Mouse (Mus musculus): ENCODE data around the gene Hhat. TPM values are rescaled to one million over a fixed set of nuclear protein-coding genes. Genes with fewer than 3 reads are reported as not detected.

Hhat gene
- polyA plus RNA-seq, 1 experiment from 2014 or later, result 5.6 TPM

DNA sequence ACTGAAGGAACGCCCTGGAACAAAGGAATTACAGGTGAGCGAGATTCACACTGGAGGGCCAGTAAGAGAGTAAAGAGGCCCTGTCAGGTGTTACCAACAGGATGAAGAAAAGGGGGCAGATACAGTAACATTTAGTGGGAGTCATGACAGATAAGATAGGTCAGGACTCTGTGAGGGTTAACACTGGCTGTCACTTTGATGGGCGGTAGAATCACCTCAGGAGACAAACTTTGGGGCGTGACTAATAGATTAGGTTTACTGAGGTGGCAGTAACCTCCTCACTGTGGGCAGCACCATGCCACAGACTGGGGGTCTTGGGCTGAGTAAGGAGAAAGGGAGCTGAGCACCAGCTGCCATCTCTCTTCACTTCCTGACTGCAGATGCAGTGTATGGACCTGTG, 121.0 kb downstream of the Hhat start:
- H3K27me3 ChIP-seq (ENCODE audit: control insufficient read depth, insufficient read depth, low read length), result no peaks in the 10 kb centered on the region
- no peak overlapping the region for H3K4me3 ChIP-seq (ENCODE audit: low read length)
- H3K9ac ChIP-seq (ENCODE audit: low read length), result no peak overlapping the region
- WGBS, result 76% methylated on average over 4 of the region's 4 CpGs
- H3K9me3 ChIP-seq (replicated peaks; ENCODE audit: control insufficient read depth, low read length), result no peaks in the 10 kb centered on the region
- no peaks in the 10 kb centered on the region for H3K36me3 ChIP-seq (ENCODE audit: control insufficient read depth, insufficient read depth)
- H3K27ac ChIP-seq (ENCODE audit: low read length), result no peak overlapping the region
- no peak overlapping the region for H3K4me2 ChIP-seq (ENCODE audit: low read depth, low read length)
- peaks cover 18% of the 10 kb centered on the region for H3K4me1 ChIP-seq (ENCODE audit: control insufficient read depth, insufficient read depth, low read length)
- ATAC-seq (replicated peaks; ENCODE audit: extremely low read depth, insufficient read depth, low FRiP score), result no peak

DNA sequence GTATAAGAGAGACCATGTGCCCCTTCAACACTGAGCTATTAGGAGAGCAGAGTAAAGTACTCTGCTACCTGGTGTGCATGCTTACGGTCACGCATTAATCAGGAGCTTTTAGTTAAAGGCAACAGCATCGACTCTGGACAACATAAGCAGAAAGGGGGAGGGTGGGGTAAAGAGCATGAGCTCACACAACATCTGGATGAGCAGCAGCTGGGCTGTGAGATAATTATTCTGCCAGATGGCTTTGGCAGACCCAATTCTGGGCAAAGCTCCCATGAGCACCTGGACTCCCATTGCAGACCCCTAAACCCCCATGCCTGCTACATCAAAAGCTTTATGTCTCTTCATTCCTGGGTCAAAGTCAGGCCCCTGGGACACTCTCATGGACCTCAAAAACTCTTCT, 121.8 kb downstream of the Hhat start:
- H3K36me3 ChIP-seq (ENCODE audit: control insufficient read depth, insufficient read depth), result no peaks in the 10 kb centered on the region
- no peaks in the 10 kb centered on the region for H3K9me3 ChIP-seq (replicated peaks; ENCODE audit: control insufficient read depth, low read length)
- peaks cover 18% of the 10 kb centered on the region for H3K4me1 ChIP-seq (ENCODE audit: control insufficient read depth, insufficient read depth, low read length)
- no peak overlapping the region for H3K4me3 ChIP-seq (ENCODE audit: low read length)
- no peak overlapping the region for H3K4me2 ChIP-seq (ENCODE audit: low read depth, low read length)
- WGBS, result 82% methylated on average over 3 of the region's 3 CpGs
- H3K27ac ChIP-seq (ENCODE audit: low read length), result no peak overlapping the region
- no peak overlapping the region for H3K9ac ChIP-seq (ENCODE audit: low read length)
- no peaks in the 10 kb centered on the region for H3K27me3 ChIP-seq (ENCODE audit: control insufficient read depth, insufficient read depth, low read length)
- ATAC-seq (replicated peaks; ENCODE audit: extremely low read depth, insufficient read depth, low FRiP score), result no peak

DNA sequence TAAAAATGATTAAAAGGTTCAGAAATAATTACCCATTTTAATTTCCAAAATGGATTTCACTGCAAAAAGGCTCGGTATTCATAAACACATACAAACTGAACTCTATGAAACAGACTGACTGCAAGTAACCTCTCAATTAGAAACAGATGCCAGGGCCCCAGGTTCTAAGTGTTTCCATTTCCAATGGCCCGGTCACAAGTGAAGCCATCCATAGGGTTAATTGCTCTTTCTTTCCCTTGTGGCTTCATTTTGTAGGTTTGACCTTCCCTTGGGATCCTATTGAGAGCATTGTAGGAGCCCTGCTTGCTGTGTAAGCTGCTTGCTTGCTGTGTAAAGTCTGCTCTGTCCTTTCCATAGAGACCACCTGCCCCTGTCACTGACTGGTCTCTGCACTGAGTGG, 123.7 kb downstream of the Hhat start:
- no peak for ATAC-seq (replicated peaks; ENCODE audit: extremely low read depth, insufficient read depth, low FRiP score)
- 81% methylated on average over 2 of the region's 2 CpGs for WGBS
- no peaks in the 10 kb centered on the region for H3K27me3 ChIP-seq (ENCODE audit: control insufficient read depth, insufficient read depth, low read length)
- H3K4me2 ChIP-seq (ENCODE audit: low read depth, low read length), result no peak overlapping the region
- H3K9ac ChIP-seq (ENCODE audit: low read length), result no peak overlapping the region
- no peak overlapping the region for H3K4me3 ChIP-seq (ENCODE audit: low read length)
- no peaks in the 10 kb centered on the region for H3K36me3 ChIP-seq (ENCODE audit: control insufficient read depth, insufficient read depth)
- H3K27ac ChIP-seq (ENCODE audit: low read length), result no peak overlapping the region
- H3K9me3 ChIP-seq (replicated peaks; ENCODE audit: control insufficient read depth, low read length), result no peaks in the 10 kb centered on the region
- peaks cover 18% of the 10 kb centered on the region for H3K4me1 ChIP-seq (ENCODE audit: control insufficient read depth, insufficient read depth, low read length)

DNA sequence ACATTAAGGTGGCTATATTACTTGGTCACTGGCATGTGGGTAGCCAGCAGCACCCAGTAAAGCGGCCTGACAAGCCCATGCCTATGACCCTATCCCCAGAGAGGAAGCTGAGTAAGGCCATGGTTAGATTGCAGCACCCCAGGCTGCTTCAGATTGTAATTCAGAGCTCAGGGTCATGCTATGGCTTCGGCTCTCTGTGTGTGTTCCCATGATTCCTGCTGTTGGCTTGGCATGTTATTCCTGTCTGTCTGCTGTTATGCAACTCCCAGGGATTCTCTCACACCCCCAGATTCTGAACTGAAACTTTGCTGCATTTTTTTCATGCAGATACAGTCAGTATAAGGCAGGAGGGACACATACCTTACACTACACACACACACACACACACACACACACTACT, 128.9 kb downstream of the Hhat start:
- no peaks in the 10 kb centered on the region for H3K9me3 ChIP-seq (replicated peaks; ENCODE audit: control insufficient read depth, low read length)
- ATAC-seq (replicated peaks; ENCODE audit: extremely low read depth, insufficient read depth, low FRiP score), result no peak
- no peak overlapping the region for H3K27ac ChIP-seq (ENCODE audit: low read length)
- WGBS, result 81% methylated on average over 2 of the region's 2 CpGs
- H3K36me3 ChIP-seq (ENCODE audit: control insufficient read depth, insufficient read depth), result no peaks in the 10 kb centered on the region
- H3K4me2 ChIP-seq (ENCODE audit: low read depth, low read length), result no peak overlapping the region
- no peak overlapping the region for H3K9ac ChIP-seq (ENCODE audit: low read length)
- no peaks in the 10 kb centered on the region for H3K27me3 ChIP-seq (ENCODE audit: control insufficient read depth, insufficient read depth, low read length)
- no peaks in the 10 kb centered on the region for H3K4me1 ChIP-seq (ENCODE audit: control insufficient read depth, insufficient read depth, low read length)
- H3K4me3 ChIP-seq (ENCODE audit: low read length), result no peak overlapping the region

GRCm38 (mm10) chr1:192639175-192639574, 131.8 kb downstream of the Hhat start:
- no peak overlapping the region for H3K4me3 ChIP-seq (ENCODE audit: low read length)
- no peak overlapping the region for H3K4me2 ChIP-seq (ENCODE audit: low read depth, low read length)
- no peaks in the 10 kb centered on the region for H3K4me1 ChIP-seq (ENCODE audit: control insufficient read depth, insufficient read depth, low read length)
- no peaks in the 10 kb centered on the region for H3K27me3 ChIP-seq (ENCODE audit: control insufficient read depth, insufficient read depth, low read length)
- whole genome bisulfite sequencing, result 47% methylated on average over 3 of the region's 3 CpGs
- no peak overlapping the region for H3K27ac ChIP-seq (ENCODE audit: low read length)
- no peak for ATAC-seq (replicated peaks; ENCODE audit: extremely low read depth, insufficient read depth, low FRiP score)
- no peaks in the 10 kb centered on the region for H3K36me3 ChIP-seq (ENCODE audit: control insufficient read depth, insufficient read depth)
- H3K9ac ChIP-seq (ENCODE audit: low read length), result no peak overlapping the region
- H3K9me3 ChIP-seq (replicated peaks; ENCODE audit: control insufficient read depth, low read length), result 0 out of 2 replicates have a peak, but pooled peaks cover 3% of the 10 kb centered on the region

- WGBS, result 85% methylated on average over 2 of the region's 2 CpGs
Measured at GRCm38 (mm10) chr1:192621843-192622242, 149.2 kb downstream of the Hhat start.

DNA sequence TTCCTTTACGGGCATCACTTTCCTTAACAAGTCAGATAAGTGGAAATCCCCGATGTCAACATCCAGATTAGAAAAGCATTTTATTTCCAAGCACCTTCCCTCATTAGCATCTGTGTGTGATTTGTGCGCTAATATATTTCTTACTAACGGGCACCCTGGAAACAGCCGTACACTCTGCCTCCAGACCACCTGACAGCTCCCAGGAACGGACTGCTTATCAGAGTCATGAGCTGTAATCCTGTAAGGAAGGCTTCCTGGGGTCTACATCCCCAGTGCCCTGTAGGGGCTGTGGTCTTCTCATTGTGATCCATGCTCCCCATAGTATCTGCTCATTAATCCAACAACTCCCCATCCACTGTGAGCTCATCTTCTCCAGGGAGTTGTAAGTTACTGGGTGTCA, 157.8 kb downstream of the Hhat start:
- Histone ChIP-seq H3K4me2 (ENCODE audit: low read depth, low read length) (no peak overlapping the region), H3K4me3 (ENCODE audit: low read length) (no peak overlapping the region), H3K36me3 (ENCODE audit: control insufficient read depth, insufficient read depth) (no peaks in the 10 kb centered on the region), H3K9ac (ENCODE audit: low read length) (no peak overlapping the region), H3K27ac (ENCODE audit: low read length) (no peak overlapping the region), H3K27me3 (ENCODE audit: control insufficient read depth, insufficient read depth, low read length) (no peaks in the 10 kb centered on the region), H3K4me1 (ENCODE audit: control insufficient read depth, insufficient read depth, low read length) (peaks cover 14% of the 10 kb centered on the region), H3K9me3 (replicated peaks; ENCODE audit: control insufficient read depth, low read length) (no peaks in the 10 kb centered on the region)
- WGBS, result 53% methylated on average over 6 of the region's 6 CpGs
- ATAC-seq (replicated peaks; ENCODE audit: extremely low read depth, insufficient read depth, low FRiP score), result no peak

More at GRCm38 (mm10) chr1:192621843-192622242, 149.2 kb downstream of the Hhat start:
- Histone ChIP-seq H3K27me3 (ENCODE audit: control insufficient read depth, insufficient read depth, low read length) (no peaks in the 10 kb centered on the region), H3K9me3 (replicated peaks; ENCODE audit: control insufficient read depth, low read length) (peaks cover 3% of the 10 kb centered on the region; the same call in 1 of the 2 replicates), H3K9ac (ENCODE audit: low read length) (no peak overlapping the region), H3K4me3 (ENCODE audit: low read length) (no peak overlapping the region), H3K36me3 (ENCODE audit: control insufficient read depth, insufficient read depth) (no peaks in the 10 kb centered on the region), H3K27ac (ENCODE audit: low read length) (no peak overlapping the region), H3K4me2 (ENCODE audit: low read depth, low read length) (no peak overlapping the region), H3K4me1 (ENCODE audit: control insufficient read depth, insufficient read depth, low read length) (no peaks in the 10 kb centered on the region)
- no peak for ATAC-seq (replicated peaks; ENCODE audit: extremely low read depth, insufficient read depth, low FRiP score)

DNA sequence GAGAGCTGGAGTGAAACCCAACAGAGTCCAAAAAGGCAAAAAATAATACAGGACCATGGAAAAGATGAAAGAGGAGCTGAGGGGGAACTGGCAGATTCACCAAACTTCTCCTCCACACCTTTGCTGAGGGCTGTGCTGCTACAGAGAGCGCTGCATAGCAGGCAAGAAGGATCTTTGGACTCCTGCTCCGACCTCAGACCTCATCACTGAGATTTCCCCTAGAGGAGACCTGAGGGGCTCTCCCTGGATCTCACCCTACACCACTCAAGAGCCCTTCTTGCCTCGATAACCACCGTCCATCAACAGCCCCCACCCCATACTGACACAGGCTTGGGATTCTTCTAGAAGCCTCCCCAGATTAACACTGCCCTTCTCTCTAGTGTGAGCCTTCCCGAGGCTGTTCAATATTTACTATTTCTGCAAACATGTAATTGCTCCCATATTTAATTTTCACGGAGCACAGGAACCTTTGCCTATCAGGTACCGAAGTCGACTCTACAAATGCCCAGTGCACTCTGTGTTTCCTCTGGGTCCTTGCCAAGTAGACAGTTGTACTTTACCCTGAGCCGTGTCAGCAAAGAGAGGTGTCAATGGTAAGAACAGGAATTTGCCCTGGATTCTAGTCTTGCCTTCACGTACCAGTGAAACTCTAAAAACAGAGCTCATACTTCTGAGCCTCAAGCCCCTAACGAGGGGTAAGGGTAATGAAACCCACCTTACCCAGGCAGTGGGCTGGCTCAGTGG, 158.9 kb downstream of the Hhat start:
- WGBS, result 40% methylated on average over 11 of the region's 11 CpGs
- Histone ChIP-seq H3K36me3 (ENCODE audit: control insufficient read depth, insufficient read depth) (no peaks in the 10 kb centered on the region), H3K27ac (ENCODE audit: low read length) (no peak overlapping the region), H3K9ac (ENCODE audit: low read length) (no peak overlapping the region), H3K9me3 (replicated peaks; ENCODE audit: control insufficient read depth, low read length) (no peaks in the 10 kb centered on the region), H3K4me3 (ENCODE audit: low read length) (no peak overlapping the region), H3K27me3 (ENCODE audit: control insufficient read depth, insufficient read depth, low read length) (no peaks in the 10 kb centered on the region), H3K4me1 (ENCODE audit: control insufficient read depth, insufficient read depth, low read length) (peaks cover 14% of the 10 kb centered on the region), H3K4me2 (ENCODE audit: low read depth, low read length) (no peak overlapping the region)
- ATAC-seq (replicated peaks; ENCODE audit: extremely low read depth, insufficient read depth, low FRiP score), result no peak; the same call in 1 of the 2 replicates

- Histone ChIP-seq H3K4me1 (ENCODE audit: control insufficient read depth, insufficient read depth, low read length) (peaks cover 12% of the 10 kb centered on the region), H3K9ac (ENCODE audit: low read length) (no peak overlapping the region), H3K27ac (ENCODE audit: low read length) (no peak overlapping the region), H3K36me3 (ENCODE audit: control insufficient read depth, insufficient read depth) (no peaks in the 10 kb centered on the region), H3K4me3 (ENCODE audit: low read length) (no peak overlapping the region), H3K4me2 (ENCODE audit: low read depth, low read length) (no peak overlapping the region), H3K9me3 (replicated peaks; ENCODE audit: control insufficient read depth, low read length) (no peaks in the 10 kb centered on the region), H3K27me3 (ENCODE audit: control insufficient read depth, insufficient read depth, low read length) (no peaks in the 10 kb centered on the region)
- WGBS, result 74% methylated on average over 8 of the region's 8 CpGs
- ATAC-seq (replicated peaks; ENCODE audit: extremely low read depth, insufficient read depth, low FRiP score), result no peak
Measured at GRCm38 (mm10) chr1:192606876-192607275, 164.1 kb downstream of the Hhat start.
